Mouse (Mus musculus): ENCODE measurements around the gene Dennd2d. TPM values are rescaled to one million over a fixed set of nuclear protein-coding genes. Genes with fewer than 3 reads are reported as not detected.

Dennd2d gene
- 0.21 TPM for polyA plus RNA-seq (2014; fragmentation: Illumina TruSeq; extraction: RNeasy Lipid Tissue Mini Kit (QIAGEN cat#74804); ENCODE audit: low read depth, low replicate concordance)

GRCm38 (mm10) chr3:106482281-106483081 is at the start of gene Dennd2d:
Gene Dennd2d (plus strand): TSS chr3:106482405.

GRCm38 (mm10) chr3:106547171-106547923 is 65.1 kb downstream of the Dennd2d start, which contains the start of the genes Dram2 and Cept1:
Gene Dram2 (plus strand): TSS chr3:106547798.
Gene Cept1 (minus strand): TSS chr3:106547802.

Other genes starting within 250 kb of the Dennd2d start
- gene Chil6, start 76.2 kb upstream of the Dennd2d start, polyA plus RNA-seq (2014; fragmentation: Illumina TruSeq; extraction: RNeasy Lipid Tissue Mini Kit (QIAGEN cat#74804); ENCODE audit: low read depth, low replicate concordance) = not detected
- gene Dram2, start 65.4 kb downstream of the Dennd2d start, polyA plus RNA-seq (2014; fragmentation: Illumina TruSeq; extraction: RNeasy Lipid Tissue Mini Kit (QIAGEN cat#74804); ENCODE audit: low read depth, low replicate concordance) = 26.6 TPM
- 14.1 TPM for gene Cept1, start 65.4 kb downstream of the Dennd2d start, polyA plus RNA-seq (2014; fragmentation: Illumina TruSeq; extraction: RNeasy Lipid Tissue Mini Kit (QIAGEN cat#74804); ENCODE audit: low read depth, low replicate concordance)
- gene Lrif1, start 202.6 kb downstream of the Dennd2d start, polyA plus RNA-seq (2014; fragmentation: Illumina TruSeq; extraction: RNeasy Lipid Tissue Mini Kit (QIAGEN cat#74804); ENCODE audit: low read depth, low replicate concordance) = 443 TPM